Mouse (Mus musculus) lung, adult 2 months (tissue): Measurements from ENCODE around the gene Jmjd4.

Experiments
- CTCF ChIP-seq: fragments of 200-500 bp; IDR thresholded peaks from 2 replicates; pipeline ENCODE4 v1.5.1; 2011; ENCODE audit warnings: mild to moderate bottlenecking, low read length, control low read depth; ENCODE audit not compliant: insufficient read depth
- POLR2A ChIP-seq: fragments of 200-500 bp; IDR thresholded peaks from 2 replicates; pipeline ENCODE4 v1.6.1; 2011; ENCODE audit warnings: low read depth, mild to moderate bottlenecking, control low read depth, low read length, borderline replicate concordance; ENCODE audit errors: extremely low read depth

GRCm38 (mm10) chr11:59410851-59411250 is 39.0 kb upstream of the Jmjd4 start:
- no peak for TF ChIP-seq POLR2A
- TF ChIP-seq CTCF = no peak
